Mouse (Mus musculus): ENCODE data around the gene Srpk1. TPM values are rescaled to one million over a fixed set of nuclear protein-coding genes. Genes with fewer than 3 reads are reported as not detected.

Srpk1 gene
- polyA plus RNA-seq, 1 experiment from 2014 or later: 79.5 TPM

Small RNAs within 50 kb of the gene (microRNA-seq; reads per million reads assigned to microRNA genes)
- not detected for gene Mir6969 (ENCODE audit: borderline number of aligned reads)

Other genes starting within 250 kb of the Srpk1 start
- 5.0 and 5.8 TPM in 2 replicates for gene Fkbp5, start 105.2 kb downstream of the Srpk1 start, polyA plus RNA-seq (2014; fragmentation: Nextera tagmentation; extraction: Ambion mirVana)
- gene Armc12, start 91.9 kb downstream of the Srpk1 start, polyA plus RNA-seq (2014; fragmentation: Nextera tagmentation; extraction: Ambion mirVana): not detected in 2 replicates
- gene Clpsl2, start 73.3 kb downstream of the Srpk1 start, polyA plus RNA-seq (2014; fragmentation: Nextera tagmentation; extraction: Ambion mirVana): not detected in 2 replicates
- 0.73 TPM in 1 of 2 replicates, not detected in the other for gene Clps, start 61.9 kb downstream of the Srpk1 start, polyA plus RNA-seq (2014; fragmentation: Nextera tagmentation; extraction: Ambion mirVana)
- 0.14 TPM in 1 of 2 replicates, not detected in the other for gene Lhfpl5, start 47.1 kb downstream of the Srpk1 start, polyA plus RNA-seq (2014; fragmentation: Nextera tagmentation; extraction: Ambion mirVana)
- 0.14 and 0.84 TPM in 2 replicates for gene Slc26a8, start 67.5 kb upstream of the Srpk1 start, polyA plus RNA-seq (2014; fragmentation: Nextera tagmentation; extraction: Ambion mirVana)
- gene Mapk14, start 68.6 kb upstream of the Srpk1 start, polyA plus RNA-seq (2014; fragmentation: Nextera tagmentation; extraction: Ambion mirVana): 37.1 and 37.4 TPM in 2 replicates
- 1.8 and 2.3 TPM in 2 replicates for gene AC170998.1, start 103.4 kb upstream of the Srpk1 start, polyA plus RNA-seq (2014; fragmentation: Nextera tagmentation; extraction: Ambion mirVana)
- 2.6 and 2.9 TPM in 2 replicates for gene Mapk13, start 146.6 kb upstream of the Srpk1 start, polyA plus RNA-seq (2014; fragmentation: Nextera tagmentation; extraction: Ambion mirVana)
- 12.1 and 13.4 TPM in 2 replicates for gene Brpf3, start 178.4 kb upstream of the Srpk1 start, polyA plus RNA-seq (2014; fragmentation: Nextera tagmentation; extraction: Ambion mirVana)
- gene Pnpla1, start 235.7 kb upstream of the Srpk1 start, polyA plus RNA-seq (2014; fragmentation: Nextera tagmentation; extraction: Ambion mirVana): 0.06 TPM in 1 of 2 replicates, not detected in the other